ENCODE assay signal across 8 mouse cellular contexts in genomic region chr3:22075887-22076560, GRCm38 (mm10). TPM values are rescaled to one million over a fixed set of nuclear protein-coding genes. Genes with fewer than 3 reads are reported as not detected.
DNase-seq lines count a peak whose midpoint lies in the region; ATAC-seq and TF ChIP-seq lines count a peak whose summit lies in the region.

No protein-coding gene starts in this region.

- peak overlapping the region; percentile 96 for H3K4me2 ChIP-seq in intestine, postnatal 0 days (replicated peaks; ENCODE audit: low read depth)
- peak overlapping the region; percentile 62 for H3K4me2 ChIP-seq in midbrain, embryonic 11.5 days

- H3K9ac ChIP-seq in intestine, postnatal 0 days (ENCODE audit: low read depth, low read length), result peak overlapping the region; percentile 97
- H3K9ac ChIP-seq in midbrain, embryonic 11.5 days (ENCODE audit: low read length), result peak overlapping the region; percentile 69

- peak overlapping the region; percentile 98 for H3K27ac ChIP-seq in intestine, postnatal 0 days (ENCODE audit: low read depth, low read length)
- peak overlapping the region; percentile 89 for H3K27ac ChIP-seq in midbrain, embryonic 11.5 days (ENCODE audit: low read depth, low read length)

- DNase-seq in adrenal gland, adult (ENCODE audit: inconsistent age in 2 of 2, low spot score in 1 of 2), result peak; percentile 86 to 95
- DNase-seq in embryo, embryonic 10 days (ENCODE audit: low spot score), result peak; percentile 87
- DNase-seq in gastrocnemius, postnatal 25 days, result peak; percentile 90
- peak; percentile 97 for DNase-seq in left cerebral cortex, postnatal 4 days
- DNase-seq in midbrain, embryonic 11.5 days (ENCODE audit: low spot score, missing footprints), result peak; percentile 99
- DNase-seq in right cerebral cortex, postnatal 4 days, result peak; percentile 98
- DNase-seq in yolk sac, embryonic 10.5 days (ENCODE audit: low spot score), result peak; percentile 97

- H3K9me3 ChIP-seq in intestine, postnatal 0 days (ENCODE audit: control insufficient read depth), result no peaks in the 10 kb centered on the region
- no peaks in the 10 kb centered on the region for H3K9me3 ChIP-seq in midbrain, embryonic 11.5 days (ENCODE audit: control insufficient read depth, low read length)

- no peak for TF ChIP-seq CTCF in intestine, postnatal 0 days (IDR thresholded peaks at IDR 0.05; ENCODE audit: low read depth)

- ATAC-seq in intestine, postnatal 0 days, result peak; percentile 73
- ATAC-seq in midbrain, embryonic 11.5 days (ENCODE audit: low FRiP score), result peak; percentile 87

- no peaks in the 10 kb centered on the region; the same call in 1 of the 2 replicates for H3K36me3 ChIP-seq in intestine, postnatal 0 days (ENCODE audit: control insufficient read depth, insufficient read depth)
- H3K36me3 ChIP-seq in midbrain, embryonic 11.5 days (ENCODE audit: control insufficient read depth, insufficient read depth, low read length), result no peaks in the 10 kb centered on the region

- peak overlapping the region; percentile 99 for H3K4me3 ChIP-seq in intestine, postnatal 0 days (ENCODE audit: low read depth, low read length)
- peak overlapping the region; percentile 93 for H3K4me3 ChIP-seq in midbrain, embryonic 11.5 days (ENCODE audit: low read depth, low read length)

- H3K4me1 ChIP-seq in intestine, postnatal 0 days (replicated peaks; ENCODE audit: control insufficient read depth, insufficient read depth, low read length), result no peaks in the 10 kb centered on the region
- peaks cover 21% of the 10 kb centered on the region for H3K4me1 ChIP-seq in midbrain, embryonic 11.5 days (ENCODE audit: control insufficient read depth, insufficient read depth, low read length)

- intact Hi-C loops in left cerebral cortex, postnatal 4 days (cut with DNase I), result loop anchor here (1.0 to 10.0 kb wide), 6 partner anchors 111 to 1421 kb away; no protein-coding TSS in a partner anchor

- 1% methylated on average over 51 of the region's 70 CpGs for WGBS in intestine, postnatal 0 days
- WGBS in midbrain, embryonic 11.5 days, result under 1% methylated on average over 32 of the region's 70 CpGs

- no peaks in the 10 kb centered on the region for H3K27me3 ChIP-seq in intestine, postnatal 0 days (replicated peaks; ENCODE audit: control insufficient read depth, insufficient read depth, low read length)
- H3K27me3 ChIP-seq in midbrain, embryonic 11.5 days (ENCODE audit: control insufficient read depth, insufficient read depth, low read length), result no peaks in the 10 kb centered on the region

RNA-seq across cellular contexts. Expression of gene Tbl1xr1, which starts 0.4 kb away (rescaled TPM):
- 10 to 100 TPM; 46.8 to 54.2 TPM for total RNA-seq in gastrocnemius, postnatal 25 days (2021)
- 5.6 and 9.2 TPM in 2 replicates for polyA plus RNA-seq in intestine, postnatal 0 days (2015; fragmentation: Nextera tagmentation; extraction: Ambion mirVana)
- 100 to 1,000 TPM; 104 to 122 TPM for total RNA-seq in left cerebral cortex, postnatal 4 days (2021)
- 24.2 and 29.2 TPM in 2 replicates for polyA plus RNA-seq in midbrain, embryonic 11.5 days (2014; fragmentation: Nextera tagmentation; extraction: Ambion mirVana)

Comparison
In these comparisons a context has a peak if more than half of its experiments do, and no peak if none do; other contexts are left out.
1. Peak in every context shown above with its lines: DNase-seq, ATAC-seq, H3K4me3 ChIP-seq and H3K27ac ChIP-seq.